Mouse (Mus musculus): ENCODE measurements around the gene Amer3.

GRCm38 (mm10) chr1:34601323-34602047 is 22.0 kb downstream of the Amer3 start:
- TF ChIP-seq GATA1 (IDR thresholded peaks at IDR 0.05; ENCODE audit: borderline replicate concordance, low read length) = no peak
- TF ChIP-seq FLI1 (IDR thresholded peaks at IDR 0.05; ENCODE audit: low read length) = no peak

Data from megakaryocyte, embryonic 14.5 days (primary cell).